Mouse (Mus musculus) forebrain, embryonic 11.5 days (tissue): ENCODE data around the gene Ptpn3. TPM values are rescaled to one million over a fixed set of nuclear protein-coding genes. Genes with fewer than 3 reads are reported as not detected.
"Not testable (repeated sequence)": the region's sequence is repeated elsewhere in the genome, so short reads cannot be mapped to it uniquely, and the experiment has no call there.

Experiments
- ATAC-seq: fragments of 200-750 bp; cut with Nextera tagmentation; replicated peaks from 2 replicates; pipeline ENCODE4 v1.8.0; 2017; ENCODE audit warnings: moderate TSS enrichment; ENCODE audit not compliant: low FRiP score
- DNase-seq: peaks from one replicate; pipeline ENCODE4 v3.0.0-alpha.2; 2017; ENCODE audit warnings: low spot score
- H3K27ac ChIP-seq: fragments of 300-500 bp; sonication (generic); 2 replicates; pipeline ENCODE4 v1.5.1; 2014; ENCODE audit warnings: low read depth, low read length
- H3K27me3 ChIP-seq: fragments of 300-500 bp; sonication (generic); 2 replicates; pipeline ENCODE4 v1.6.1; 2014; ENCODE audit warnings: mild to moderate bottlenecking, low read length, mixed read lengths; ENCODE audit not compliant: control insufficient read depth, insufficient read depth
- H3K36me3 ChIP-seq: fragments of 300-500 bp; sonication (generic); 2 replicates; pipeline ENCODE4 v1.6.1; 2014; ENCODE audit warnings: mild to moderate bottlenecking, low read length, moderate library complexity, mixed read lengths; ENCODE audit not compliant: control insufficient read depth, insufficient read depth
- H3K4me1 ChIP-seq: fragments of 300-500 bp; sonication (generic); replicated peaks from 2 replicates; pipeline ENCODE4 v1.6.1; 2014; ENCODE audit warnings: low read length, mixed read lengths; ENCODE audit not compliant: control insufficient read depth, insufficient read depth
- H3K4me2 ChIP-seq: fragments of 300-500 bp; sonication (generic); 2 replicates; pipeline ENCODE4 v1.6.1; 2014; ENCODE audit warnings: low read depth, mild to moderate bottlenecking, low read length, moderate library complexity, mixed read lengths; ENCODE audit not compliant: severe bottlenecking
- H3K4me3 ChIP-seq: fragments of 300-500 bp; sonication (generic); 2 replicates; pipeline ENCODE4 v1.5.1; 2014; ENCODE audit warnings: low read depth, low read length
- H3K9ac ChIP-seq: fragments of 300-500 bp; sonication (generic); 2 replicates; pipeline ENCODE4 v1.6.1; 2014; ENCODE audit warnings: low read length
- H3K9me3 ChIP-seq: fragments of 300-500 bp; sonication (generic); 2 replicates; pipeline ENCODE4 v1.6.1; 2016; ENCODE audit warnings: low read length, mixed read lengths; ENCODE audit not compliant: control insufficient read depth
- WGBS: fragments of 180-500 bp; shearing (Covaris S2); extraction: QIAGEN DNeasy Blood & Tissue Kit; methylation state at CpG from one replicate; pipeline ENCODE4 v1.1.7; 2014; 5-methylcytosine and 5-hydroxymethylcytosine counted together
- polyA plus RNA-seq: library from polyadenylated mRNA; unstranded; fragments of >200 nt; fragmentation: Nextera tagmentation; extraction: Ambion mirVana; gene quantifications from 2 replicates; pipeline ENCODE4 v1.2.1, GENCODE M21; 2014

Ptpn3 gene
- polyA plus RNA-seq, 1 experiment from 2014 or later = 0.81 TPM

DNA sequence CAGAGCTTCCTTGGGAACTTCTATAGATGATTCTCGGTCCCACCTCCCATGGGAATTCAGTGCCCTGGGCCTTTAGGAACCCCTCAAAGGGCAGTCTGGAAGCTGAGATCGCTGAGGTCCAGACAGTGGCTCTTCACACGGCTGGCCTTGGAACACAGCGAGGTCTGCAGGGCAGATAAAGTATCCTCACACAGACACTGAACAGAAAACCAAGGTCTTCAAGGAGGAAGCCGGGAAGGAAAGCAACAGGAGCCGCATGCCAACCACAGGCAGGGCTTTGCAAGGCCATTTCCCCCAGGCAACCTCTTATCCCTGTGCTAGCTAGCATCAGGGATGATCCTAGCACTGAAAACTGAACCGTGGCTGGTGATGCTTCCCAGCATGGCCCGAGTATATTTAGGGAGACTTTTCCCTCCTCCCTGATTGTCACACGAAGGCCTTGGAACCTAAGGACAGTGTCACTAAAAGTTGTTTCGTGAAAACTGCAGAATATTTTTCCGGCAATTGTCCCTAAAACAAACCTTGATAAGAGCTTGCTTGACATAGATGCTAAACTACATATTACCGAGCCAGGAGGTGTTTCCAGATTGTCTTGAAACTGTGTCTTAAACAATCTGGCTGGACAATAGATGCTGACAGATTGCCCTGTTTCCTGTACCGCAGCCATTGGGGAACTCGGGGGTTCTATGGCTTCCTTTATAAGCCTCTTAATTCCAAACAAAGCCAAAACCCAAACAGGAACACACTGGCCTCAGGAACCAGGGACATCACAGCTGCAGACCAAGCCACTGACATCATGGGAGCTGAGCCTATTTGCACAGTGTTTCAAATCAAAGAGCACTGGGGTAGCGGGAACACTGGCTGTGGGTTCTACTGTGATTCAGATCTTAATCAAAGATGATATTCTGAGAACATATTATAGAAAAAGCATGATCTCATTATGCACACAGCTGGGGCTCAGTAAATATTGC is 27.8 kb downstream of the Ptpn3 start:
- no peak overlapping the region for H3K9ac ChIP-seq
- H3K36me3 ChIP-seq = no peaks in the 10 kb centered on the region
- WGBS = 42% methylated on average over 15 of the region's 15 CpGs
- no peak overlapping the region for H3K27ac ChIP-seq
- ATAC-seq (no peak), DNase-seq (no peak)
- H3K27me3 ChIP-seq = no peaks in the 10 kb centered on the region
- no peak overlapping the region for H3K4me2 ChIP-seq
- no peaks in the 10 kb centered on the region for H3K9me3 ChIP-seq
- H3K4me1 ChIP-seq = 0 out of 2 replicates have a peak, but pooled peaks cover 3% of the 10 kb centered on the region
- H3K4me3 ChIP-seq = no peak overlapping the region

DNA sequence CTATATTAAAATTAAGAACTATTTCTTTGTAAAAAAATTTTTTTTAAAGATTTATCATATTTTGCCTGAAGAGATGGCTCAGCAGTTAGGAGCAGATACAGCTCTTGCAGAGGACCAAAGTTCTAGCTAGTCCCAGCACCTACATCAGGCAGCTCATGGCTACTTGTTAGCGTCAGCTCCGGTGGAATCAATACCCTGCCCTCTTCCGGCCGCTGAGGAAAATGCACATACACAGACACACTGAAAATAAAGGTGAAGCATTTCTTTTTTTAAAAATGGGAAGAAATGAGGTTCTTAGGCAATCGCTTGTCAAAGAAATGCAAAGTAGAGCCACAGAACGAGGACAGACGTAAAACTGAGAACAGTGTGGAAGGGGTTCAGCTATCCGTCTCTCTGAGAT is 30.6 kb downstream of the Ptpn3 start:
- Histone ChIP-seq H3K4me2 (no peak overlapping the region), H3K36me3 (no peaks in the 10 kb centered on the region), H3K27me3 (no peaks in the 10 kb centered on the region), H3K27ac (no peak overlapping the region), H3K9me3 (no peaks in the 10 kb centered on the region), H3K4me1 (0 out of 2 replicates have a peak, but pooled peaks cover 3% of the 10 kb centered on the region), H3K4me3 (no peak overlapping the region), H3K9ac (no peak overlapping the region)
- ATAC-seq (no peak), DNase-seq (no peak)
- WGBS = 86% methylated on average over 8 of the region's 8 CpGs

DNA sequence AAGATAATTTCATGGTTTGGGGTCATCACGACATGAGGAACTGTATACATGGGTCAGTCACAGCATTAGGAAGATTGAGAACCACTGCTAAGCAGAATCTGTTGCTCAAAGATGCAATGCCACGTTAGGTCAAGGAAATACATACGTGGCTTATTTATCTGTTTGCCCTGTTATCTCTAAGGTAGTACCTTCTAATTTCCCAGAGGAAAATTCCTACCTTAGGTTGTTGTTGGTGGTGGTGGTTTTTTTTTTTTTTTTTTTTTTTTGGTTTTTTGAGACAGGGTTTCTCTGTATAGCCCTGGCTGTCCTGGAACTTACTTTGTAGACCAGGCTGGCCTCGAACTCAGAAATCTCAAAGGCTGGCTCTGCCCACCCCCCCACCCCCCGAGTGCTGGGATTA is 31.1 kb downstream of the Ptpn3 start:
- not testable (repeated sequence) for H3K4me1 ChIP-seq, H3K27ac ChIP-seq, H3K4me3 ChIP-seq, ATAC-seq, H3K27me3 ChIP-seq, H3K4me2 ChIP-seq, H3K9me3 ChIP-seq, DNase-seq, H3K36me3 ChIP-seq, H3K9ac ChIP-seq
- WGBS = 90% methylated on average over 5 of the region's 5 CpGs

GRCm38 (mm10) chr4:57269344-57269743 is 32.3 kb downstream of the Ptpn3 start:
- ATAC-seq (no peak), DNase-seq (no peak)
- H3K27ac ChIP-seq = no peak overlapping the region
- no peak overlapping the region for H3K4me2 ChIP-seq
- H3K27me3 ChIP-seq = no peaks in the 10 kb centered on the region
- H3K9ac ChIP-seq = no peak overlapping the region
- WGBS = 89% methylated on average over 10 of the region's 10 CpGs
- 0 out of 2 replicates have a peak, but pooled peaks cover 3% of the 10 kb centered on the region for H3K4me1 ChIP-seq
- no peaks in the 10 kb centered on the region for H3K36me3 ChIP-seq
- no peaks in the 10 kb centered on the region for H3K9me3 ChIP-seq
- no peak overlapping the region for H3K4me3 ChIP-seq

DNA sequence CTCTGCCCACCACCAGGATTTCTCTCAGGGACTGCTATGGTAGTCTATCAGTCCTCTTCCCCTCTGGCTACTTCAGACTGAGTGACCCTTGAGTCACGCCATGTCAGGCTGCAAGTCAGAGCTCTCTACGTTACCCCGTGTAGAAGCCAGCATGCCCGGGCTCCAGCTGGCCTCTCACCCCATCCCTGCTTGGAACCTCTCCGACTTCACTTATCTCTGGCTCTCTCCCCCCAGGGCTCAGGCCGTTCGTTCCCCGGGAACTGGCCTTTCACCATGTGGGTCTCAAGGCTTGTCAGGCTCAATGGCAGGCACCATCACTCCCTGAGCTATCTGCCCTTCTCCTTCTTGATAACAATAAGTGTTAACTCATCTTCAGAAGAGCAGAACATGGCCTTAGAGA is 33.3 kb downstream of the Ptpn3 start:
- ATAC-seq (no peak), DNase-seq (no peak)
- Histone ChIP-seq H3K27me3 (no peaks in the 10 kb centered on the region), H3K9ac (no peak overlapping the region), H3K36me3 (no peaks in the 10 kb centered on the region), H3K4me3 (no peak overlapping the region), H3K4me1 (0 out of 2 replicates have a peak, but pooled peaks cover 3% of the 10 kb centered on the region), H3K4me2 (no peak overlapping the region), H3K27ac (no peak overlapping the region), H3K9me3 (no peaks in the 10 kb centered on the region)
- WGBS = 87% methylated on average over 8 of the region's 8 CpGs

DNA sequence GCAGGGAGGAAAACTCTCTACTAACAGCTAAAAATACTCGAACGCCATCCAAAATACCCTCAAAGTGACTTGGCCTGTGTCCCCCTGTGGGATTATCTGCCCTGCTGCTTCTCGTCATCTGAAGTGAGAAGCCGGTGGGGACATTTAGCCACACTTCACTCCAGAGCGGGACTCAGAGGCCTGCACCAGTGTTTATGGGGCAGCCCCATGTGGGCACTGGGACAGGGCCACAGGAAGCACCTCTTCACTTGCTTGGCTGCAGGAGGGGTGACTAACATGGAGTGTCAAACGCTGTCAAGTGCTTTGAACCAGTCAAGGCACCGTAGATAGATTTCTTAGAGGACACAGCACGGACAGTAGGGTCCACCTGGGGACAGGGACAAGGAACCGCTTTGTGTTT is 35.2 kb downstream of the Ptpn3 start:
- H3K4me1 ChIP-seq = no peaks in the 10 kb centered on the region
- no peaks in the 10 kb centered on the region for H3K9me3 ChIP-seq
- H3K4me3 ChIP-seq = no peak overlapping the region
- H3K4me2 ChIP-seq = no peak overlapping the region
- no peak overlapping the region for H3K27ac ChIP-seq
- WGBS = 87% methylated on average over 9 of the region's 9 CpGs
- no peak for DNase-seq
- H3K36me3 ChIP-seq = no peaks in the 10 kb centered on the region
- H3K27me3 ChIP-seq = no peaks in the 10 kb centered on the region
- no peak overlapping the region for H3K9ac ChIP-seq
- ATAC-seq = no peak

GRCm38 (mm10) chr4:57263695-57264094 is 37.9 kb downstream of the Ptpn3 start:
- no peak overlapping the region for H3K27ac ChIP-seq
- ATAC-seq (no peak), DNase-seq (no peak)
- no peak overlapping the region for H3K4me2 ChIP-seq
- H3K4me1 ChIP-seq = no peaks in the 10 kb centered on the region
- H3K27me3 ChIP-seq = no peaks in the 10 kb centered on the region
- H3K4me3 ChIP-seq = no peak overlapping the region
- no peak overlapping the region for H3K9ac ChIP-seq
- H3K9me3 ChIP-seq = no peaks in the 10 kb centered on the region
- H3K36me3 ChIP-seq = no peaks in the 10 kb centered on the region
- WGBS = 81% methylated on average over 7 of the region's 7 CpGs

DNA sequence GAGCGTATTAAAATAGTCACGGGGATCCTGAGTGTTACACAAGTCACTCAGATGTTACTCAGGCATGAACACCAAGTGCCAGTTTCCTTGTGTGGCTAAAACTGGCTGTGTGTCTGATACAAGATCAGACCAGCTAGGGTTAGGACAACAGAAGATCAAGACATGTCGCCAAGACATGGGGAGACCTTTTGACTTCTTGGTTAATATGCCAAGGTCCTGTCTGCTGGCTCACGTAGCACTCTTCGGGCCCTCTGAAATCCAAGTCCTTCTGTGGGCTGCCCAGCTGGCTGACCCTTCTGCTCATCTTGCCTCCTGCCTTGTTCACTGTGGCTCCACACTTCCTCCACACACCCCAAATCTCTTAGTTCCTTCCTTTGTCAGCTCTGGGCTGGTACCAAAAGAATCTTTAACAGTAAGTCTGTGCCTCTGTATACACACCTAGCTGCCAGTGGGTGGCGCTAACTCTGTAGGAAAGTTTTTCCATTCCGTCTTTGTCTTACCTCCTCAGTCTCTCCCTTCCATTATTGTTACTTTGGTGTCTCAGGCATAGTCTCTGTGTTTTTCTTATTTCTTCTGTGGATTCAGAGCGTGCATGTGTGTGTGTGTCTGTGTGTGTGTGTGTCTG is 38.5 kb downstream of the Ptpn3 start:
- H3K27me3 ChIP-seq = no peaks in the 10 kb centered on the region
- no peaks in the 10 kb centered on the region for H3K36me3 ChIP-seq
- DNase-seq (no peak), ATAC-seq (no peak)
- no peaks in the 10 kb centered on the region for H3K9me3 ChIP-seq
- no peak overlapping the region for H3K4me3 ChIP-seq
- WGBS = 71% methylated on average over 8 of the region's 8 CpGs
- H3K9ac ChIP-seq = no peak overlapping the region
- no peak overlapping the region for H3K27ac ChIP-seq
- peaks cover 3% of the 10 kb centered on the region; the same call in 1 of the 2 replicates for H3K4me1 ChIP-seq
- H3K4me2 ChIP-seq = no peak overlapping the region
